In the genomic region with DNA sequence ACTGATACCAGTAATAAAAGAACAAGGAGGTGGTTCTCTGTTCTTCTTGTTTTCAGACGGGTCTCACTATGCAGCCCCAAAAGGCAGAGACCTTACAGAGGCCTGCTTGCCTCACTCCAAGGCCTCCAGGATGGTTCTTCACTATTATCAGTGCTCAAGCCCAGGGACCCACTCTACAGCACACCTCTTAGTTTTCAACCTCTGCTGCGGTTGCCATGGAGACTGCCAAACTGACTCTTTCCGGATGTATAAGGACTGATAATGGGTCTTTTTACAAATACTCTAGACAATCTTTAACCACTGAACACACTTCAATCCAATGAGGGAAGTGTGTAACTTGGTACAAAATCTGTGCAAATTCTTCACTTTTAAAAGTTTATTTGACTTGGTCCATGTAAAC, we compare ENCODE assay signal across 10 mouse cellular contexts. TPM values are rescaled to one million over a fixed set of nuclear protein-coding genes. Genes with fewer than 3 reads are reported as not detected.
DNase-seq lines count a peak whose midpoint lies in the region; ATAC-seq lines count a peak whose summit lies in the region.
"Had no signal": no experiment of that assay in that cellular context is flagged by ENCODE, and none has a peak within 500 bp of the region (broad histone marks: within the 10 kb centered on the region; RNA-seq: fewer than 3 reads in every experiment).

No protein-coding gene starts in this region.

- no peaks in the 10 kb centered on the region for H3K27me3 ChIP-seq in heart, embryonic 14.5 days (ENCODE audit: control insufficient read depth, insufficient read depth, low read length)
- no peaks in the 10 kb centered on the region for H3K27me3 ChIP-seq in hindbrain, embryonic 11.5 days (ENCODE audit: control insufficient read depth, insufficient read depth, low read length)
- H3K27me3 ChIP-seq in midbrain, embryonic 10.5 days (ENCODE audit: low read depth, poor library complexity, severe bottlenecking), result no peaks in the 10 kb centered on the region

- ATAC-seq in heart, embryonic 14.5 days (ENCODE audit: insufficient number of reproducible peaks, insufficient read depth, low FRiP score, low read depth), result no peak
- ATAC-seq in hindbrain, embryonic 11.5 days (ENCODE audit: low FRiP score), result no peak
- ATAC-seq: inflammation-experienced regulatory T-cells, adult 6 months had no signal

- H3K4me1 ChIP-seq in heart, embryonic 14.5 days (ENCODE audit: control insufficient read depth in 2 of 2, insufficient read depth in 2 of 2, low read length in 2 of 2), result peaks cover 2 to 25% of the 10 kb centered on the region in 2 experiments; a peak in 3 of 4 replicates
- H3K4me1 ChIP-seq in hindbrain, embryonic 11.5 days (replicated peaks; ENCODE audit: control insufficient read depth, insufficient read depth, low read length), result 0 out of 2 replicates have a peak, but pooled peaks cover 6% of the 10 kb centered on the region
- peaks cover 38% of the 10 kb centered on the region for H3K4me1 ChIP-seq in midbrain, embryonic 10.5 days

- intact Hi-C loops in left cerebral cortex, postnatal 10 days (cut with DNase I), result no loop called here

- DNase-seq in heart, adult 18-20 months, result no peak
- DNase-seq in R1 (ENCODE audit: low read depth, low spot score), result peak; percentile 56
- no peak for DNase-seq in hindbrain, embryonic 11.5 days (ENCODE audit: low spot score)
- no peak for DNase-seq in midbrain, embryonic 10.5 days (ENCODE audit: low spot score)
- DNase-seq in left cerebral cortex, postnatal 10 days (ENCODE audit: extremely low spot score in 1 of 2, low spot score in 2 of 2), result no peak
- no peak for DNase-seq in cerebellum, postnatal 25 days
- DNase-seq in right cerebral cortex, postnatal 25 days, result no peak

- WGBS in heart, embryonic 14.5 days, result 23% methylated on average over 3 of the region's 3 CpGs
- 51% methylated on average over 3 of the region's 3 CpGs for WGBS in hindbrain, embryonic 11.5 days
- WGBS in midbrain, embryonic 10.5 days, result 52% methylated on average over 3 of the region's 3 CpGs

- H3K9ac ChIP-seq in heart, embryonic 14.5 days (ENCODE audit: low read length), result peak overlapping the region; percentile 94; the same call in 1 of the 2 replicates
- H3K9ac ChIP-seq in hindbrain, embryonic 11.5 days (ENCODE audit: low read depth, low read length), result 0 out of 2 replicates have a peak overlapping the region, but pooled peaks have one; percentile 11

- peak overlapping the region in 1 of 2 experiments; percentile 88; a peak in 2 of 4 replicates for H3K4me3 ChIP-seq in heart, embryonic 14.5 days (ENCODE audit: control insufficient read depth in 1 of 2, insufficient read depth in 1 of 2, low read depth in 1 of 2, low read length in 2 of 2)
- H3K4me3 ChIP-seq in hindbrain, embryonic 11.5 days (ENCODE audit: low read depth, low read length), result 0 out of 2 replicates have a peak overlapping the region, but pooled peaks have one; percentile 12
- H3K4me3 ChIP-seq in midbrain, embryonic 10.5 days, result peak overlapping the region; percentile 92

- H3K4me2 ChIP-seq in heart, embryonic 14.5 days (ENCODE audit: low read length), result peak overlapping the region; percentile 94
- peak overlapping the region; percentile 28 for H3K4me2 ChIP-seq in hindbrain, embryonic 11.5 days (replicated peaks; ENCODE audit: low read depth, low read length)

- H3K9me3 ChIP-seq in heart, embryonic 14.5 days (ENCODE audit: control insufficient read depth, low read length), result no peaks in the 10 kb centered on the region
- H3K9me3 ChIP-seq in hindbrain, embryonic 11.5 days (ENCODE audit: control insufficient read depth, low read length), result no peaks in the 10 kb centered on the region
- no peaks in the 10 kb centered on the region for H3K9me3 ChIP-seq in midbrain, embryonic 10.5 days (replicated peaks)
- H3K9me3 ChIP-seq: G1E had no signal

- no peak overlapping the region for H3K27ac ChIP-seq in heart, embryonic 14.5 days (replicated peaks in 1 of 2; ENCODE audit: control insufficient read depth in 1 of 2, insufficient read depth in 1 of 2, low read depth in 2 of 2, low read length in 2 of 2)
- no peak overlapping the region for H3K27ac ChIP-seq in hindbrain, embryonic 11.5 days (ENCODE audit: low read depth, low read length)
- H3K27ac ChIP-seq in midbrain, embryonic 10.5 days (replicated peaks), result no peak overlapping the region

- H3K36me3 ChIP-seq in heart, embryonic 14.5 days (ENCODE audit: control insufficient read depth, insufficient read depth, low read length), result 0 out of 2 replicates have a peak, but pooled peaks cover 5% of the 10 kb centered on the region
- no peaks in the 10 kb centered on the region for H3K36me3 ChIP-seq in hindbrain, embryonic 11.5 days (ENCODE audit: control insufficient read depth, insufficient read depth, low read length)
- H3K36me3 ChIP-seq in midbrain, embryonic 10.5 days, result 0 out of 2 replicates have a peak, but pooled peaks cover 4% of the 10 kb centered on the region

RNA-seq across cellular contexts. Expression of gene Pgrmc2, which starts 2.1 kb away (rescaled TPM):
- 32.7 and 39.7 TPM in 2 replicates for polyA plus RNA-seq in heart, embryonic 14.5 days (2014; fragmentation: Nextera tagmentation; extraction: Ambion mirVana)
- total RNA-seq in heart, adult 18-20 months (2021), result 10 to 100 TPM; 32.7 to 37.6 TPM
- polyA plus RNA-seq in hindbrain, embryonic 11.5 days (2014; fragmentation: Nextera tagmentation; extraction: Ambion mirVana), result 25.4 and 25.9 TPM in 2 replicates
- 31.2 and 34.3 TPM in 2 replicates for polyA plus RNA-seq in midbrain, embryonic 10.5 days (2016; fragmentation: Nextera tagmentation; extraction: Ambion mirVana)
- total RNA-seq in left cerebral cortex, postnatal 10 days (2021), result 10 to 100 TPM; 46.9 to 49.5 TPM
